Mouse (Mus musculus): Measurements from ENCODE around the gene Sf1. TPM values are rescaled to one million over a fixed set of nuclear protein-coding genes. Genes with fewer than 3 reads are reported as not detected.

The Sf1 gene
- polyA plus RNA-seq, 1 experiment from 2014 or later, result 209 TPM

GRCm38 (mm10) chr19:6346023-6346422 is 17.5 kb upstream of the Sf1 start:
- Histone ChIP-seq H3K4me3 (ENCODE audit: low read depth, low read length) (no peak overlapping the region), H3K36me3 (ENCODE audit: control insufficient read depth, insufficient read depth, low read length) (peaks cover 3% of the 10 kb centered on the region; the same call in 1 of the 2 replicates)

DNA sequence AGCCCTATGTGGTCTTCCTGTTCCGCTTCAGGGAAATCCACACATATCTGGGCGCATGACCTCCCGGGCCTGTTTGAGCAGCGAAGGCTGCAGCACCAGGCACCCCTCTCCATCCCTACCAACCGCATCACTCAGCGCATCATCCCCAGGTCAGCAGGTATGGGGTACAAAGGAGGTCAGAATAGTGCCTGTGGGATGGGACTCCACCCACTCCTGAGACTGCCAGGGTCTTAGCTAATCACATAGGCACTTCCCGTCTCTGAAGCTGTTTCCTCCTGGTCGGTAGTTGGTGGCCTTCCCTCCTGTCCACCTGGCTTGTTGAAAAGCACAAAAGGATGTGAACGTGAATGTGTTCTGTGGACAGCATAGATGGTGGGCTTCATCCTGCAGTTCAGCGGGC is 16.8 kb upstream of the Sf1 start:
- ATAC-seq (ENCODE audit: insufficient number of reproducible peaks, low FRiP score, low TSS enrichment, low read depth) (no peak), DNase-seq (ENCODE audit: low spot score) (no peak)
- H3K27ac ChIP-seq (replicated peaks; ENCODE audit: low read depth, low read length), result no peak overlapping the region
- H3K27me3 ChIP-seq (ENCODE audit: control insufficient read depth, insufficient read depth, low read length), result no peaks in the 10 kb centered on the region
- WGBS, result 88% methylated on average over 10 of the region's 10 CpGs
- no peak overlapping the region for H3K9ac ChIP-seq (ENCODE audit: low read length)
- H3K36me3 ChIP-seq (ENCODE audit: control insufficient read depth, insufficient read depth, low read length), result peaks cover 3% of the 10 kb centered on the region; the same call in 1 of the 2 replicates
- no peaks in the 10 kb centered on the region for H3K9me3 ChIP-seq (ENCODE audit: control insufficient read depth, low read length)
- no peak overlapping the region for H3K4me3 ChIP-seq (ENCODE audit: low read depth, low read length)
- H3K4me1 ChIP-seq (ENCODE audit: control insufficient read depth, insufficient read depth, low read length), result peaks cover 11% of the 10 kb centered on the region
- no peak overlapping the region for H3K4me2 ChIP-seq (ENCODE audit: low read depth, severe bottlenecking)

More at GRCm38 (mm10) chr19:6346023-6346422, 17.5 kb upstream of the Sf1 start:
- no peaks in the 10 kb centered on the region for H3K9me3 ChIP-seq (ENCODE audit: control insufficient read depth, low read length)
- ATAC-seq (ENCODE audit: insufficient number of reproducible peaks, low FRiP score, low TSS enrichment, low read depth), result no peak
- no peak overlapping the region for H3K4me2 ChIP-seq (ENCODE audit: low read depth, severe bottlenecking)
- peaks cover 11% of the 10 kb centered on the region for H3K4me1 ChIP-seq (ENCODE audit: control insufficient read depth, insufficient read depth, low read length)
- H3K27ac ChIP-seq (replicated peaks; ENCODE audit: low read depth, low read length), result no peak overlapping the region
- no peak overlapping the region; the same call in 1 of the 2 replicates for H3K9ac ChIP-seq (ENCODE audit: low read length)
- no peaks in the 10 kb centered on the region for H3K27me3 ChIP-seq (ENCODE audit: control insufficient read depth, insufficient read depth, low read length)
- 92% methylated on average over 5 of the region's 5 CpGs for WGBS
- no peak for DNase-seq (ENCODE audit: low spot score)

GRCm38 (mm10) chr19:6347615-6348014 is 15.9 kb upstream of the Sf1 start:
- H3K9me3 ChIP-seq (ENCODE audit: control insufficient read depth, low read length), result no peaks in the 10 kb centered on the region
- H3K4me2 ChIP-seq (ENCODE audit: low read depth, severe bottlenecking), result no peak overlapping the region
- H3K27ac ChIP-seq (replicated peaks; ENCODE audit: low read depth, low read length), result no peak overlapping the region
- no peak overlapping the region for H3K9ac ChIP-seq (ENCODE audit: low read length)
- 94% methylated on average over 4 of the region's 4 CpGs for WGBS
- peaks cover 11% of the 10 kb centered on the region for H3K4me1 ChIP-seq (ENCODE audit: control insufficient read depth, insufficient read depth, low read length)
- no peak overlapping the region for H3K4me3 ChIP-seq (ENCODE audit: low read depth, low read length)
- DNase-seq (ENCODE audit: low spot score) (no peak), ATAC-seq (ENCODE audit: insufficient number of reproducible peaks, low FRiP score, low TSS enrichment, low read depth) (no peak)
- peaks cover 3% of the 10 kb centered on the region; the same call in 1 of the 2 replicates for H3K36me3 ChIP-seq (ENCODE audit: control insufficient read depth, insufficient read depth, low read length)
- no peaks in the 10 kb centered on the region for H3K27me3 ChIP-seq (ENCODE audit: control insufficient read depth, insufficient read depth, low read length)

DNA sequence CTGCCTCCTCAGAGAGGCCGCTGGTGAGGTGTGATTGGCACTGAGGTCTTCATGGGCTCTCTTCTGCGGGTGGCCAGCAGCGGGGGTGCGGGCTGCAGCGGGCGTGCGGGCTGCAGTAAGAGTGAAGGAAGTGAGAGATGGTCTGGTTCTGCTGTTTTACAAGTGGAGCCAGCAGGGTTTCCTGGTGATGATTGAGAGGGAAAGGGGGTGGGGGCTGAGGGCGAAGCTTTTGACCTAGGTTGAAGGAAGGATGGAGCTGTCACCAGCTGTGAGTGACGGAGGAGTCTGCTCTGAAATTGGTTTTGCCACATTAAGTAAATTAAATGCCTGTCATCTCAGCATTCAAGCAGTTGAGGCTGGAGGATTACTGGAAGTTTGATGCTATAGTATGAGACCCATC is 14.8 kb upstream of the Sf1 start:
- Histone ChIP-seq H3K4me3 (ENCODE audit: low read depth, low read length) (no peak overlapping the region), H3K4me2 (ENCODE audit: low read depth, severe bottlenecking) (no peak overlapping the region), H3K9me3 (ENCODE audit: control insufficient read depth, low read length) (no peaks in the 10 kb centered on the region), H3K4me1 (ENCODE audit: control insufficient read depth, insufficient read depth, low read length) (peaks cover 11% of the 10 kb centered on the region), H3K9ac (ENCODE audit: low read length) (no peak overlapping the region), H3K36me3 (ENCODE audit: control insufficient read depth, insufficient read depth, low read length) (peaks cover 2% of the 10 kb centered on the region; the same call in 1 of the 2 replicates), H3K27me3 (ENCODE audit: control insufficient read depth, insufficient read depth, low read length) (no peaks in the 10 kb centered on the region), H3K27ac (replicated peaks; ENCODE audit: low read depth, low read length) (peak overlapping the region; percentile 56; the same call in 1 of the 2 replicates)
- 34% methylated on average over 9 of the region's 9 CpGs for WGBS
- no peak for DNase-seq (ENCODE audit: low spot score)
- ATAC-seq (ENCODE audit: insufficient number of reproducible peaks, low FRiP score, low TSS enrichment, low read depth), result no peak

- Histone ChIP-seq H3K27ac (replicated peaks; ENCODE audit: low read depth, low read length) (peak overlapping the region; percentile 79), H3K4me3 (ENCODE audit: low read depth, low read length) (no peak overlapping the region), H3K27me3 (ENCODE audit: control insufficient read depth, insufficient read depth, low read length) (no peaks in the 10 kb centered on the region), H3K4me2 (ENCODE audit: low read depth, severe bottlenecking) (no peak overlapping the region; the same call in 1 of the 2 replicates), H3K4me1 (ENCODE audit: control insufficient read depth, insufficient read depth, low read length) (peaks cover 11% of the 10 kb centered on the region), H3K9ac (ENCODE audit: low read length) (no peak overlapping the region), H3K9me3 (ENCODE audit: control insufficient read depth, low read length) (no peaks in the 10 kb centered on the region), H3K36me3 (ENCODE audit: control insufficient read depth, insufficient read depth, low read length) (no peaks in the 10 kb centered on the region)
- no peak for ATAC-seq (ENCODE audit: insufficient number of reproducible peaks, low FRiP score, low TSS enrichment, low read depth)
- WGBS, result 19% methylated on average over 14 of the region's 14 CpGs
- DNase-seq (ENCODE audit: low spot score), result peak; percentile 64
Observed at GRCm38 (mm10) chr19:6349215-6349983, 14.1 kb upstream of the Sf1 start.

- DNase-seq (ENCODE audit: low spot score), result no peak
- Histone ChIP-seq H3K36me3 (ENCODE audit: control insufficient read depth, insufficient read depth, low read length) (no peaks in the 10 kb centered on the region), H3K9ac (ENCODE audit: low read length) (no peak overlapping the region), H3K27me3 (ENCODE audit: control insufficient read depth, insufficient read depth, low read length) (no peaks in the 10 kb centered on the region), H3K4me3 (ENCODE audit: low read depth, low read length) (no peak overlapping the region), H3K4me2 (ENCODE audit: low read depth, severe bottlenecking) (no peak overlapping the region), H3K27ac (replicated peaks; ENCODE audit: low read depth, low read length) (no peak overlapping the region), H3K4me1 (ENCODE audit: control insufficient read depth, insufficient read depth, low read length) (peaks cover 11% of the 10 kb centered on the region), H3K9me3 (ENCODE audit: control insufficient read depth, low read length) (no peaks in the 10 kb centered on the region)
- ATAC-seq (ENCODE audit: insufficient number of reproducible peaks, low FRiP score, low TSS enrichment, low read depth), result no peak
- 70% methylated on average over 14 of the region's 14 CpGs for WGBS
Observed at GRCm38 (mm10) chr19:6351431-6352106, 11.9 kb upstream of the Sf1 start.

GRCm38 (mm10) chr19:6352107-6352505 is 11.4 kb upstream of the Sf1 start:
- Histone ChIP-seq H3K9ac (ENCODE audit: low read length) (no peak overlapping the region), H3K27me3 (ENCODE audit: control insufficient read depth, insufficient read depth, low read length) (no peaks in the 10 kb centered on the region)

DNA sequence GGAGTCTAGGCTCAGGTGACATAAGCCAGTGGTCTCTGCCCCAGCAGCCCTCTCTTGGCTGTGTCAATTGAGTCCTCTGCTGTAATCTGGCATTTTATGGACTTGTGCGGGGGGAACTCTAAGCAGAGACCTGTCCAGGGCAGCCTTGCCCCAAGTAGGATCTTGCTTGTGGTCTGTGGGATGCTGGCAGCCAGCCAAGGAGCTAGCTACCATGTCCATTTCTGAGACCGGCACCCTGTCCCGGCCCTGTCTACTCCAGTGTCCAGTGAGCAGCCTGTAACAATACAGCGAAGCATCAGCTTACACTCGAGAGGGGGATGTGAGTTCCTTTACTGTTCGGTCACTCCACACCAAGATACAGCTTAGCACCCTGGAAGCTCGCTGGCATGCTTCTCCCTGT is 9.5 kb upstream of the Sf1 start:
- Histone ChIP-seq H3K36me3 (ENCODE audit: control insufficient read depth, insufficient read depth, low read length) (no peaks in the 10 kb centered on the region), H3K27ac (replicated peaks; ENCODE audit: low read depth, low read length) (no peak overlapping the region), H3K27me3 (ENCODE audit: control insufficient read depth, insufficient read depth, low read length) (no peaks in the 10 kb centered on the region), H3K4me2 (ENCODE audit: low read depth, severe bottlenecking) (no peak overlapping the region), H3K4me1 (ENCODE audit: control insufficient read depth, insufficient read depth, low read length) (peaks cover 6% of the 10 kb centered on the region), H3K9ac (ENCODE audit: low read length) (no peak overlapping the region), H3K9me3 (ENCODE audit: control insufficient read depth, low read length) (no peaks in the 10 kb centered on the region), H3K4me3 (ENCODE audit: low read depth, low read length) (no peak overlapping the region)
- 93% methylated on average over 7 of the region's 7 CpGs for WGBS
- no peak for DNase-seq (ENCODE audit: low spot score)
- no peak for ATAC-seq (ENCODE audit: insufficient number of reproducible peaks, low FRiP score, low TSS enrichment, low read depth)

More at GRCm38 (mm10) chr19:6352107-6352505, 11.4 kb upstream of the Sf1 start:
- H3K27ac ChIP-seq (replicated peaks; ENCODE audit: low read depth, low read length), result no peak overlapping the region
- no peak for DNase-seq (ENCODE audit: low spot score)
- H3K4me1 ChIP-seq (ENCODE audit: control insufficient read depth, insufficient read depth, low read length), result peaks cover 11% of the 10 kb centered on the region
- no peak overlapping the region for H3K4me3 ChIP-seq (ENCODE audit: low read depth, low read length)
- no peak for ATAC-seq (ENCODE audit: insufficient number of reproducible peaks, low FRiP score, low TSS enrichment, low read depth)
- 83% methylated on average over 2 of the region's 2 CpGs for whole genome bisulfite sequencing
- no peak overlapping the region for H3K4me2 ChIP-seq (ENCODE audit: low read depth, severe bottlenecking)
- H3K9me3 ChIP-seq (ENCODE audit: control insufficient read depth, low read length), result no peaks in the 10 kb centered on the region
- H3K36me3 ChIP-seq (ENCODE audit: control insufficient read depth, insufficient read depth, low read length), result no peaks in the 10 kb centered on the region

All from limb, embryonic 11.5 days (tissue).